Mouse (Mus musculus) gastrocnemius, adult 2 months (tissue): ENCODE data around the gene Hist1h4k. TPM values are rescaled to one million over a fixed set of nuclear protein-coding genes. Genes with fewer than 3 reads are reported as not detected.
A peak's percentile ranks its signal among the peaks of the same experiment; 100 is the strongest.
"Not testable (repeated sequence)": the region's sequence is repeated elsewhere in the genome, so short reads cannot be mapped to it uniquely, and the experiment has no call there.

Source experiments
- DNase-seq: peaks from one replicate; pipeline ENCODE4 v3.0.0; 2022
- H3K27ac ChIP-seq: fragments of 200-600 bp; 2 replicates; pipeline ENCODE4 v1.8.1; 2022; ENCODE audit warnings: mild to moderate bottlenecking
- H3K4me3 ChIP-seq: fragments of 200-600 bp; 2 replicates; pipeline ENCODE4 v1.8.1; 2022; ENCODE audit warnings: mild to moderate bottlenecking, moderate library complexity
- CTCF ChIP-seq: fragments of 200-600 bp; IDR thresholded peaks from 2 replicates; pipeline ENCODE4 v1.8.1; 2022; ENCODE audit warnings: antibody characterized with exemption, mild to moderate bottlenecking, moderate library complexity
- intact Hi-C: fragments of 180-260 bp; cut with DNase I; formaldehyde crosslinking; loops from one replicate; pipeline ENCODE4 v1.15.1; 2025
- long read RNA-seq, 2 experiments: library from polyadenylated mRNA; stranded (forward); transcript quantifications; one replicate each; pipeline ENCODE4 v2.0.0; 2021
- total RNA-seq, 2 experiments: library from RNA; stranded (reverse); gene quantifications; 2 replicates each; pipeline ENCODE4 v1.2.3; 2021

The Hist1h4k gene
- total RNA-seq = 10 to 100 TPM; 12.0 to 12.2 TPM
- long read RNA-seq, experiment 1, partial matches to known transcripts = 0 of 1 reads
- long read RNA-seq, experiment 1, other reads (novel, unspliced or antisense) = 0 of 1 reads
- long read RNA-seq, experiment 2 = 0 reads

GRCm38 (mm10) chr13:21750159-21751017 is at the start of gene Hist1h4k:
Gene Hist1h4k, minus strand, starts transcription at chr13:21750505.
- intact Hi-C loops = loop anchor here (2.0 to 5.0 kb wide), 2 partner anchors 16 to 33 kb away; partner anchors contain the start of genes Hist1h2ai, Hist1h2bl, Hist1h3h and Hist1h4j
- H3K4me3 ChIP-seq = peak within 1 kb of the TSS; percentile 69
- peak within 1 kb of the TSS; percentile 49 for H3K27ac ChIP-seq
- peak; percentile 84 for DNase-seq

- H3K4me3 ChIP-seq, H3K27ac ChIP-seq, intact Hi-C loops, DNase-seq: not testable (repeated sequence)
Measured at GRCm38 (mm10) chr13:21797163-21797562, 46.9 kb upstream of the Hist1h4k start.

DNA sequence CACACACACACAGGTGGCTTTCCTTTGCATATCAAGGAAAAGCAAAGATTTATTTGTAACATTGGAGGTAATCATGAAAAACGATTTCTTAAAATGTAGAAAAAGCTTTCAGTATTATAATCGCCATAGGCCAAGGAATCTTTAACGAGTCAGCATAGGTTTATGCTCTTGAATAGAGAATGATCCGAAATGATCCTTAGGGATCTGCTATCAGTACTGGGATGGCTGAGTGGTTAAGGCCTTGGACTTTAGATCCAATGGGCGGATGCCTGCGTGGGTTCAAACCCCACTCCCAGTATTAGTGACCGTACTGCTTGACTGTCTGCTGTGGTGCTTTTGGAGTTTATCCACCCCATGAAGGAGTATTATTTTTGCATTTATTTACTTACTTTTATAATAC is 45.3 kb upstream of the Hist1h4k start:
- DNase-seq = no peak
- Histone ChIP-seq H3K27ac (no peak overlapping the region), H3K4me3 (no peak overlapping the region)
- TF ChIP-seq CTCF = no peak
- intact Hi-C loops = no loop called here

- no peak for DNase-seq
- peak overlapping the region; percentile 7 for H3K4me3 ChIP-seq
- intact Hi-C loops = no loop called here
- TF ChIP-seq CTCF = no peak
- H3K27ac ChIP-seq = no peak overlapping the region
Measured at GRCm38 (mm10) chr13:21790601-21791283, 40.4 kb upstream of the Hist1h4k start.

DNA sequence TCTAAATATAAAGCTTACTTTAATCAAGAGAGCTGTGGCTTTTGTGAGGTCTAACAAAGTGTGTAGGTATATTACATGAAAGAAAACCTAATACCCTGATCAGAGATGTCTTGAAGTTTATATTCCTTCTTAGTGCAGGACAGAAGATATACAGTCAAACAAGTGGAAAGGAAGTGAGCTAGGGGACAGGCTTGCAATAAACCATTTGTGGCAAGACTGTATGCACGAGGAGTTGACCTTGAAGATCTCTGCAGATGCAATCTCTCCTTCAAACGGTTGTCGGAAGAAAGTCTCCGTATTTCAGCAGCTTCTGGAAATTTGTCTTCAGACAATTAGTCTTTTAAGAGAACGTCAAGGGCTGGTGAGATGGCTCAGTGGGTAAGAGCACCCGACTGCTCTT is 39.6 kb upstream of the Hist1h4k start:
- intact Hi-C loops = loop anchor here (10.0 kb wide), 2 partner anchors 75 to 1645 kb away; partner anchors contain the start of genes Hist1h2ai, Hist1h2bl and Hist1h3h
- no peak for DNase-seq
- Histone ChIP-seq H3K27ac (no peak overlapping the region), H3K4me3 (no peak overlapping the region)
- TF ChIP-seq CTCF = no peak

DNA sequence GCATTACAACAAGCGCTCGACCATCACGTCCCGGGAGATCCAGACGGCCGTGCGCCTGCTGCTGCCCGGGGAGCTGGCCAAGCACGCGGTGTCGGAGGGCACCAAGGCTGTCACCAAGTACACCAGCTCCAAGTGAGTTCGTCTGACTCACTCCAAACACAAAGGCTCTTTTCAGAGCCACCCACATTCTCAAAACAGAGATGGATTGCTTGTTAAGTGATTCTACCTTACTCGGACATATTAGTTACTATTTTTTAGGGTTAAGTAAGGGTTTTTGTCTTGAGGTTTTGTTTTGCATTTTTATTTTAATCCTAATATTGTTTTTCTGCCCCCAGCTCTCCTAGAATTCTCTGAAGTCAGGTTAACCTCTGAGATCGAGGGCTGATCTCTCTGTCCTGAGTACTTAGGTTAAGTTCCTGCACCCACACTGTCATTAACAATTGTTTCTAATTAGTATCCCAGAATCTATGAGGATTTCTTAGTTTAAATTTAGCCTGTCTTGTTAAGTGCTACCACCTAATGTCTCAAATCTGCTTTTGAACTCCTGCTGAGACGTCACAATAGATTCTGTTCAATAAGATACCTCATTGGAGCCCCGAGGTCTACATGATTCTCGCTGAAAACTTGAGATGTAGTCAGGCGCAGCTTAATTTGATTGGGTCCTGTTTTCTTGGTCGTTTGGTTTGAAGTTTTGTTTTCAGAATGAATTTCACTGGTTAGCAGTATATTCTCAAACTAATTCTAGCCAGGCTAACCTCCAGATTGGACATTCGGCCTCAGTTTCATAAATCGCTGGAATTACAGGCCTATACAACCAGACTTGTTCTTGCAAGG is 37.7 kb upstream of the Hist1h4k start:
- no peak for TF ChIP-seq CTCF
- no peak for DNase-seq
- no peak overlapping the region for H3K27ac ChIP-seq
- intact Hi-C loops = loop anchor here (10.0 kb wide), 2 partner anchors 73 to 1647 kb away; partner anchors contain the start of genes Hist1h2ai, Hist1h2bl and Hist1h3h
- peak overlapping the region; percentile 73 for H3K4me3 ChIP-seq

DNA sequence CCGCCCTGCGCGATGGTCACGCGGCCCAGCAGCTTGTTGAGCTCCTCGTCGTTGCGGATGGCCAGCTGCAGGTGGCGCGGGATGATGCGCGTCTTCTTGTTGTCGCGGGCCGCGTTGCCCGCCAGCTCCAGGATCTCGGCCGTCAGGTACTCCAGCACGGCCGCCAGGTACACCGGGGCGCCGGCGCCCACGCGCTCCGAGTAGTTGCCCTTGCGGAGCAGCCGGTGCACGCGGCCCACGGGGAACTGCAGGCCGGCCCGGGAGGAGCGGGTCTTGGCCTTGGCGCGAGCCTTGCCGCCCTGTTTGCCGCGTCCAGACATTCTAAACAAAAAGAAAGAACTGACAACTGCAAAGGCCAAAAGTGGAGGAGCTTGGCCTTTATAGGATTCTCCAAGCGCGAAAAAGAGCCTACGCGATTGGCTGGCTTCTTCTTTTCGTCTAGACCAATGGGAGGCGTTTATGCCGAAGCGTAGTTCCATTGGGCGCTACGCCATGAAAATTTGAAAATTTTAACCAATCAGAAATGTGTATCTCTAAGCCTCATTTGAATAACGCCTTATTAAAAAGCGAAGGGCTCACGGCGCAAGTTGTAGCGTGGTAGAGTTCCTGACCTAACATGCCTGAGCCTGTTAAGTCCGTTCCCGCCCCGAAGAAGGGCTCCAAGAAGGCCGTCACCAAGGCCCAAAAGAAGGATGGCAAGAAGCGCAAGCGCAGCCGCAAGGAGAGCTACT is 36.8 kb upstream of the Hist1h4k start, which contains the start of the genes Hist1h2an and Hist1h2bp:
Hist1h2an (minus strand) TSS at position 320 of the 731 bp plus-strand sequence.
Hist1h2bp (plus strand) TSS at position 563 of the 731 bp plus-strand sequence.
- peak; percentile 84 for DNase-seq
- peak within 1 kb of the TSS; percentile 77 for H3K27ac ChIP-seq
- H3K4me3 ChIP-seq = peak within 1 kb of the TSS; percentile 73
- intact Hi-C loops = loop anchor here (10.0 kb wide), 2 partner anchors 72 to 1648 kb away; partner anchors contain the start of genes Hist1h2ai, Hist1h2bl and Hist1h3h

GRCm38 (mm10) chr13:21786189-21786898 is 36.0 kb upstream of the Hist1h4k start:
- no peak for TF ChIP-seq CTCF
- Histone ChIP-seq H3K27ac (peak overlapping the region; percentile 51; the same call in 1 of the 2 replicates), H3K4me3 (peak overlapping the region; percentile 73)
- DNase-seq = no peak
- intact Hi-C loops = loop anchor here (10.0 kb wide), 2 partner anchors 72 to 1648 kb away; partner anchors contain the start of genes Hist1h2ai, Hist1h2bl and Hist1h3h

GRCm38 (mm10) chr13:21784311-21784710 is 34.0 kb upstream of the Hist1h4k start:
- no peak for TF ChIP-seq CTCF
- intact Hi-C loops = loop anchor here (10.0 kb wide), 2 partner anchors 70 to 1650 kb away; partner anchors contain the start of genes Hist1h2ai, Hist1h2bl and Hist1h3h
- no peak overlapping the region for H3K27ac ChIP-seq
- H3K4me3 ChIP-seq = peak overlapping the region; percentile 76
- no peak for DNase-seq

DNA sequence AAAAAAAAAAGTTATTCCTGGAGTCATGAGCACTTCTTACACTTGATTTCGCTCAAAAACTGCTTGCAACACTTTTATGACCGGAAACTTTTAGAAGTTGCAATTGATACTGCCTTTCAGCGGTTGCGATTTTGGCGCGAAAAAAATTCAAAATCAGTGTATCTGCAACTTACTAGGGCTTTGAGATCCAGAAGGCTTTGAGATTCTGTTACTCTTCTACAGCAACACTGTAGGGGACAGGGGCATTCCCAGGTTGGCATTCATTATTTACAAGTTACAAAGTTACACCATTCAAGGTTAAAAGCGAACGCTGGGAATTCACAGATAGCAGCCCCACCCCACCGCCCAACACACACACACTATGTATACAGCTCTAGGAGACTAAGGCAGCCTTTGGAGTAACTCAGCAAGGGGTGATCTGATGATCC is 33.4 kb upstream of the Hist1h4k start:
- intact Hi-C loops = loop anchor here (10.0 kb wide), 2 partner anchors 69 to 1651 kb away; partner anchors contain the start of genes Hist1h2ai, Hist1h2bl and Hist1h3h
- H3K27ac ChIP-seq = peak overlapping the region; percentile 81
- DNase-seq = no peak
- TF ChIP-seq CTCF = no peak
- peak overlapping the region; percentile 76 for H3K4me3 ChIP-seq
